Mouse (Mus musculus) lung, postnatal 36 days (tissue): Measurements from ENCODE around the gene Mcfd2.
A peak's percentile ranks its signal among the peaks of the same experiment; 100 is the strongest.

Source experiments
- DNase-seq: peaks from one replicate; pipeline ENCODE4 v3.0.0; 2022; ENCODE audit warnings: mixed read lengths

The Mcfd2 gene

GRCm38 (mm10) chr17:87235019-87235418, 30.7 kb downstream of the Mcfd2 start:
- no peak for DNase-seq

DNA sequence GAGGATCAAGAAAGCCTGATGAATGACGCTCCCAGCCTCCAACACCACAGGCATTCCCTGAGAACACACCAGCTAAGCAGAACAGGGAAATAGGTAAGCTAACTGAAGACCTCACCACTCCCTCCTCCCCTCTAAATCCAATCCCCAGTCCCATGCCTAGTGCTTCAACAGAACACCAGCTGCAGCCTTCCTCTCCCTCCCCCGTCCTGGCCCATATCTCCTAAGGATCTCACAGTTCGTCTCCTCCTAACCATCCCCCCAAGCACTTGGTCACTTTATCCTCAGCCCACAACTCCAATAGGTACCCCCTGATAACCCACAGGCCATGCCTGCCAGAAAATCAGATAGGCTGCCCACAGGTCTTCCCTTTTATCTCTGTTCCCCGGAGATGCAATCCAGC, 37.9 kb downstream of the Mcfd2 start:
- DNase-seq: no peak

DNA sequence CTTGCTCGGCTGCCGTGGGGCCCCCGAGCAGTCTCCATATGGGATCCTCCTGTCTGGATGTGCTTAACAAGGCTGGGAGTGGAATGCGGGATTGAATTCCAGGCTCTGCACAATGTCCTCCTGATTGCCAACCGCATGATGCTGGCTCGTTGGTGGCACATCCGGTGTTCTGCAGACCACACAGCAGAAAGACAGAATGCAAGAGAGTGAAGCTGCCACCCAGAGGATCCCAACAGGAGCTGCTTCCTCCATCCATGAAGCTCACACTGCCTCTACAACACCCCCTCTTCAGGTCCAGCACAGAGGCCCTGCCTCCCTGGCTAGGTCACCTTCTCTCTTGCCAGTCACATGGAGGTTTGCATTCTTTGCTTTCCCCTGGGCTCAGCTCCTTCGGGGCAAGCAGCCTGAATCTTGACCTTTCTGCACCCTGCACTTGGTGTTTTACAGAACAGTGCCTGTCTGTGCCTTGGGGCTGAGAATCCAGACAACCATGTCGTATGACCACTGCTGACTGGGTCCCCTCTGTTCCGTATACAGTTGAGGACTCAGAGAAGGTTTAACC, 39.6 kb downstream of the Mcfd2 start:
- DNase-seq: no peak

GRCm38 (mm10) chr17:87225384-87225783, 40.4 kb downstream of the Mcfd2 start:
- no peak for DNase-seq

DNA sequence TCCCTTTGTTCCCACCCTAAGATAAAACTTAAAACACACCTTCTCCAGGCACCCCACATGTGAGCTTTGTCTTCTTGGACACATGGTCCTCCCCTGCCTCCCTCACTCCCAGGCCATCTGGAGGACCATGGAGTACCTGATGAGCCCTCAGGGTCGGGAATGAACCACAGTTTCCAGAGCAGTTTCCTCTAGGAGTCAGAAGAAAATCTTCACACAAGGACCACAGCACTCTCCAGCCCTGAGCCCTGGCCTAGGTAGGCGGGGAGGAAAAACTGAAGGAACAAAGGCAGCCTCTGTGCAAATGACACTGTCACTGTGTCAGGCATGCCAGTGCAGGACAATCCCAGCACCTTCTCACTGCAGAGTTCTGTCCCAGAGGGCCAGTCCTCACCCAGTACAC, 41.3 kb downstream of the Mcfd2 start:
- no peak for DNase-seq

- no peak for DNase-seq
Measured at GRCm38 (mm10) chr17:87219456-87219855, 46.3 kb downstream of the Mcfd2 start.

- DNase-seq: no peak
Measured at GRCm38 (mm10) chr17:87214523-87214922, 51.2 kb downstream of the Mcfd2 start.

- DNase-seq: no peak
Measured at GRCm38 (mm10) chr17:87210525-87210924, 55.2 kb downstream of the Mcfd2 start.

- DNase-seq: peak; percentile 51
Measured at GRCm38 (mm10) chr17:87206885-87207284, 58.9 kb downstream of the Mcfd2 start.
